Mouse (Mus musculus): ENCODE data around the gene Bcl9l. TPM values are rescaled to one million over a fixed set of nuclear protein-coding genes. Genes with fewer than 3 reads are reported as not detected.

Bcl9l gene
- polyA plus RNA-seq, 1 experiment from 2014 or later, result 2.0 TPM

- ATAC-seq (no peak), DNase-seq (no peak)
- H3K27me3 ChIP-seq (ENCODE audit: insufficient read depth, low read length), result no peaks in the 10 kb centered on the region
- no peak overlapping the region for H3K9ac ChIP-seq (replicated peaks)
- no peaks in the 10 kb centered on the region for H3K9me3 ChIP-seq (ENCODE audit: low read length)
- H3K27ac ChIP-seq (ENCODE audit: low read depth), result no peak overlapping the region
- peaks cover 21% of the 10 kb centered on the region for H3K4me1 ChIP-seq (ENCODE audit: insufficient read depth)
- TF ChIP-seq EP300 (IDR thresholded peaks at IDR 0.05; ENCODE audit: low read depth), result no peak
- TF ChIP-seq CTCF (IDR thresholded peaks at IDR 0.05; ENCODE audit: low read depth), result no peak
- 78% methylated on average over 7 of the region's 7 CpGs for WGBS (ENCODE audit: insufficient replicate concordance)
- H3K36me3 ChIP-seq (replicated peaks; ENCODE audit: insufficient read depth, low read length), result no peaks in the 10 kb centered on the region
- H3K4me2 ChIP-seq (ENCODE audit: low read depth, low read length), result no peak overlapping the region
- H3K4me3 ChIP-seq (ENCODE audit: low read depth, low read length), result no peak overlapping the region
These were observed 35.4 kb downstream of the Bcl9l start for GRCm38 (mm10) chr9:44518068-44518467.

GRCm38 (mm10) chr9:44521927-44522326, 39.3 kb downstream of the Bcl9l start:
- ATAC-seq (no peak), DNase-seq (no peak)
- Histone ChIP-seq H3K36me3 (replicated peaks; ENCODE audit: insufficient read depth, low read length) (no peaks in the 10 kb centered on the region), H3K4me3 (ENCODE audit: low read depth, low read length) (no peak overlapping the region), H3K27ac (ENCODE audit: low read depth) (no peak overlapping the region), H3K9ac (replicated peaks) (no peak overlapping the region), H3K9me3 (ENCODE audit: low read length) (no peaks in the 10 kb centered on the region), H3K27me3 (ENCODE audit: insufficient read depth, low read length) (no peaks in the 10 kb centered on the region), H3K4me2 (ENCODE audit: low read depth, low read length) (no peak overlapping the region), H3K4me1 (ENCODE audit: insufficient read depth) (0 out of 2 replicates have a peak, but pooled peaks cover 4% of the 10 kb centered on the region)
- TF ChIP-seq EP300 (IDR thresholded peaks at IDR 0.05; ENCODE audit: low read depth) (no peak), CTCF (IDR thresholded peaks at IDR 0.05; ENCODE audit: low read depth) (no peak)
- WGBS (ENCODE audit: insufficient replicate concordance), result 34% methylated on average over 10 of the region's 10 CpGs

GRCm38 (mm10) chr9:44523686-44524085, 41.1 kb downstream of the Bcl9l start:
- 65% methylated on average over 5 of the region's 5 CpGs for WGBS (ENCODE audit: insufficient replicate concordance)
- DNase-seq (no peak), ATAC-seq (no peak)

GRCm38 (mm10) chr9:44524235-44524826, 41.7 kb downstream of the Bcl9l start:
- no peak for DNase-seq
- TF ChIP-seq CTCF (IDR thresholded peaks at IDR 0.05; ENCODE audit: low read depth) (no peak), EP300 (IDR thresholded peaks at IDR 0.05; ENCODE audit: low read depth) (no peak)
- no peaks in the 10 kb centered on the region for H3K9me3 ChIP-seq (ENCODE audit: low read length)
- no peaks in the 10 kb centered on the region for H3K36me3 ChIP-seq (replicated peaks; ENCODE audit: insufficient read depth, low read length)
- 0 out of 2 replicates have a peak, but pooled peaks cover 4% of the 10 kb centered on the region for H3K4me1 ChIP-seq (ENCODE audit: insufficient read depth)
- WGBS (ENCODE audit: insufficient replicate concordance), result 67% methylated on average over 5 of the region's 5 CpGs
- no peak overlapping the region for H3K27ac ChIP-seq (ENCODE audit: low read depth)
- H3K27me3 ChIP-seq (ENCODE audit: insufficient read depth, low read length), result no peaks in the 10 kb centered on the region
- H3K9ac ChIP-seq (replicated peaks), result no peak overlapping the region
- no peak for ATAC-seq
- no peak overlapping the region for H3K4me2 ChIP-seq (ENCODE audit: low read depth, low read length)
- no peak overlapping the region for H3K4me3 ChIP-seq (ENCODE audit: low read depth, low read length)

More at GRCm38 (mm10) chr9:44523686-44524085, 41.1 kb downstream of the Bcl9l start:
- H3K27me3 ChIP-seq (ENCODE audit: insufficient read depth, low read length), result no peaks in the 10 kb centered on the region
- H3K36me3 ChIP-seq (replicated peaks; ENCODE audit: insufficient read depth, low read length), result no peaks in the 10 kb centered on the region
- no peak overlapping the region for H3K4me3 ChIP-seq (ENCODE audit: low read depth, low read length)
- H3K4me2 ChIP-seq (ENCODE audit: low read depth, low read length), result no peak overlapping the region
- no peak overlapping the region for H3K27ac ChIP-seq (ENCODE audit: low read depth)
- 0 out of 2 replicates have a peak, but pooled peaks cover 4% of the 10 kb centered on the region for H3K4me1 ChIP-seq (ENCODE audit: insufficient read depth)
- TF ChIP-seq EP300 (IDR thresholded peaks at IDR 0.05; ENCODE audit: low read depth) (no peak), CTCF (IDR thresholded peaks at IDR 0.05; ENCODE audit: low read depth) (no peak)
- H3K9ac ChIP-seq (replicated peaks), result no peak overlapping the region
- H3K9me3 ChIP-seq (ENCODE audit: low read length), result no peaks in the 10 kb centered on the region

- 77% methylated on average over 3 of the region's 3 CpGs for WGBS (ENCODE audit: insufficient replicate concordance)
- Histone ChIP-seq H3K27ac (ENCODE audit: low read depth) (no peak overlapping the region), H3K27me3 (ENCODE audit: insufficient read depth, low read length) (no peaks in the 10 kb centered on the region), H3K4me1 (ENCODE audit: insufficient read depth) (0 out of 2 replicates have a peak, but pooled peaks cover 4% of the 10 kb centered on the region), H3K36me3 (replicated peaks; ENCODE audit: insufficient read depth, low read length) (no peaks in the 10 kb centered on the region), H3K9ac (replicated peaks) (no peak overlapping the region), H3K4me3 (ENCODE audit: low read depth, low read length) (no peak overlapping the region), H3K9me3 (ENCODE audit: low read length) (no peaks in the 10 kb centered on the region), H3K4me2 (ENCODE audit: low read depth, low read length) (no peak overlapping the region)
- no peak for TF ChIP-seq EP300 (IDR thresholded peaks at IDR 0.05; ENCODE audit: low read depth)
- no peak for TF ChIP-seq CTCF (IDR thresholded peaks at IDR 0.05; ENCODE audit: low read depth)
- DNase-seq (no peak), ATAC-seq (no peak)
These were observed 42.4 kb downstream of the Bcl9l start for GRCm38 (mm10) chr9:44525001-44525400.

- H3K27me3 ChIP-seq (ENCODE audit: insufficient read depth, low read length), result no peaks in the 10 kb centered on the region
- no peak overlapping the region for H3K9ac ChIP-seq (replicated peaks)
- H3K9me3 ChIP-seq (ENCODE audit: low read length), result no peaks in the 10 kb centered on the region
- H3K27ac ChIP-seq (ENCODE audit: low read depth), result no peak overlapping the region
- 0 out of 2 replicates have a peak, but pooled peaks cover 4% of the 10 kb centered on the region for H3K4me1 ChIP-seq (ENCODE audit: insufficient read depth)
- no peak for ATAC-seq
- no peak overlapping the region for H3K4me2 ChIP-seq (ENCODE audit: low read depth, low read length)
- TF ChIP-seq EP300 (IDR thresholded peaks at IDR 0.05; ENCODE audit: low read depth), result no peak
- no peak for TF ChIP-seq CTCF (IDR thresholded peaks at IDR 0.05; ENCODE audit: low read depth)
- no peak overlapping the region for H3K4me3 ChIP-seq (ENCODE audit: low read depth, low read length)
- no peaks in the 10 kb centered on the region for H3K36me3 ChIP-seq (replicated peaks; ENCODE audit: insufficient read depth, low read length)
- 85% methylated on average over 8 of the region's 8 CpGs for WGBS (ENCODE audit: insufficient replicate concordance)
- DNase-seq, result no peak
These were observed 43.0 kb downstream of the Bcl9l start for GRCm38 (mm10) chr9:44525589-44525988.
